Mouse (Mus musculus): ENCODE measurements around the gene Vwa1.
"Not testable (repeated sequence)": the region's sequence is repeated elsewhere in the genome, so short reads cannot be mapped to it uniquely, and the experiment has no call there.

Vwa1 gene

DNA sequence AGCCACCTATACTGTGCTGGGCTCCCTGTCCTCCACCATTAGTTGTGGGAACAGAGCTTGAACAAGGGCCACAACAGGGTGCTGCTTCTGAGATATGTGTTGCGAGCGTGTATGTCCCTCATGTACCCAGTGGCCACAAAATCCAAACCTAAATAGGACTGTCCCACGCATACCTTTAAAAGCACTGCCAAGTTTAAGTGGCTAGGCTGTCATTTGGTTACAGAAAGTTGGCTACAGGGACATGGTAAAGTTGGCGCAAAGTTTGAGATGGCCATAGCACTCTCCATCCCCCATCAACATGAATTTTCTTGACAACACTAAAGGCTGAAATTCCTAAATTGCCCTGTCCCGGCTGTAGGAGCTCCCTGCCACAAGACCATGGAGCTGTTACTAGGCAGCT lies 29.4 kb downstream of the Vwa1 start:
- DNase-seq (ENCODE audit: low spot score in 2 of 2), result no peak

DNA sequence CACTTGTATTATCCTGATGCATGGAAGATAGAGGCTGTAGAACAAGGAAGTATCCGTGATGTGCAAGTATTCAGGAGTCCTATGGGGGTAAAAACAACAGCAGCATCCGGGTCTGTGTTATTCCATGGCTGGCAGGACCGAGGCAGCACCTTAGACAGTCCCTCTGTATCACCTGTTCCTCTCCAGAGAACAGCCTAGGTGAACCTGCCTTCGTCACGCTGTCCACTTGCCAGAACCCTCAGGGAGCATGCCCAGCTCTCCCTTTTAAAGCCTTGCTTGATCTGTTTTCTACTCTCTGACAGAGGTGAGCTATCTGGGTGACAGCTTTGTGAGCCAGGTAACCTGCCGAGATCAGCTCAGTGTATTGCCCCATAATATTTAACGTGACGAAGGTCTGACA lies 30.0 kb downstream of the Vwa1 start:
- DNase-seq (ENCODE audit: low spot score in 2 of 2), result no peak

DNA sequence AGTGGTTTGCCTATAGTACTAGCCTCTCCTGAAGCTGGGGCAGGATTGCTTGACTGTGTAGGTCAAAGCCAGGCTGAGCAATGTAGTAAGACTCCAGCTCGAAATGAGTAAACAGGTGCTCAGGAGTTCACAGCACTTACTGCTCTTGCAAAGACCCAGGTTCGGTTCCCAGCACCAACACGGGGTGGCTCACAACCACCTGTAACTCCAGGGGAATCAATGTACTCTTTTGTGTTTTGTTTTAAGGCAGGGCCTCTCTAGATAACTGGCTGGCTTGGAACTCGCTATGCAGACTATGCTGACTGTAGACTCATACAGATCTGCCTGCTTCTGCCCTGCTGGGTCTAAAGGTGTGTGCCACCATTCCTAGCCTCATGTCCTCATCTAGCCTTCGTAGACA lies 31.8 kb downstream of the Vwa1 start:
- no peak for DNase-seq (ENCODE audit: low spot score in 2 of 2)

DNA sequence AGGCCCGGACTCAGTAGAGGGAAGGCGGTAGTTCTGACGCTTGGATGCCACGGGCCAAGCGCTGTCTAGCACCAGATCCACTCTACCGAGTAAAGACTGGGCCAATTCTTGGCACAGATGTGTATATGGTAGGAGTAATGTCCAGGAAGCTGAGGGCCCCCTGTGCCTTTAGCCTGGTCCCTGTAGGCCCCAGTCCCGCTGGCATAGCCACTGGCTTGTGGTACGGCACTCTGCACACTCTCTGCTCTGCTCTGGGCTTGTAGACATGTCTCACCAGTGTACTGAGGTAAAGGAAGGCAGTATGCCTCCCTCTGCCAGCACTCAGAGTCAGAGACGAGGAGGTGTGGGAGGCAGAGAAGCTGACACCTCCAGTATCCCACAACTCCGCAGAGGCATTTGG lies 33.8 kb downstream of the Vwa1 start:
- DNase-seq (ENCODE audit: low spot score in 2 of 2), result not testable (repeated sequence)

DNA sequence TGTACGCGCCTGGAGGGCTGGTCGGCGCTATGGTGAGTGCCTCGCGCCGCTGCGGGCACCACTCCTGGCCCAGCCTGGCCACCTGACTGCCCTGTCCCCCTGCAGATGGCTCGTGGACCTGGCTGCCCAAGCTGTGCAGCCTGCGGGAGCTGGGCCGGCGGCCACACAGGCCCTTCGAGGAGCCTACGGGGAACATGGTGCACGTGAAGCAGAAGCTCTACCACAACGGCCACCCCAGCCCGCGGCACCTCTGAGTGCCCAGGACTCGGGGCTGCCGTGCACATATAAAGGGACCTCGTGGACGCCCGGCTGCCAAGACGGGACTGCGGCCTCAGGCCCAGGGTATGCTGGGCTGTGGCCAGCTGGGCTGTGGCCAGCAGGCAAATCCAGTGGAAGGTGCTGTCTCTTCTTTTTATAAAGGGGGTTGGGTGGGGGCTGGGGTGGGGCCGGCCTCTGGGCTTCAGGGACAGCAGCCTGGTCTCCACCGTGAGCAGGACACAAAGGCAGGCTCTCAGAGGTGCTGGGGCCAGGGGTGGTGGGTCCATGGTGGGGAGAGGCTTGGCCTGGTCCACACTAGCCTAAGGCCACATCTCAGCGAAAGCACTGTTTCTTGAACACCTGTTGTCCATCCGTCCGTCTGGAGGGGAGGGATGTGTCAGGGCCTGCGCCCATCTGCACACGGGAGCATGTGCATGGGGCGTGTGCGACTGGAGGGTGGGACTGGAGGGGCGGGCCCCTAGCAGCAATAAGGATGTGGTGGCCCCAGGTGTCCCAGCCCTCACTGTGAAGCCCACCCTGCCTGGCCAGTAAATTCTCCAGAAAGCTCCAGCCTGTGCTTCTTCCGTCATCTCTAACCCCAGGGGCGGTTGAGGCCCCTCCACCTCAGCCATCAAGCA lies 34.5 kb downstream of the Vwa1 start:
- no peak for DNase-seq (ENCODE audit: low spot score in 2 of 2)

DNA sequence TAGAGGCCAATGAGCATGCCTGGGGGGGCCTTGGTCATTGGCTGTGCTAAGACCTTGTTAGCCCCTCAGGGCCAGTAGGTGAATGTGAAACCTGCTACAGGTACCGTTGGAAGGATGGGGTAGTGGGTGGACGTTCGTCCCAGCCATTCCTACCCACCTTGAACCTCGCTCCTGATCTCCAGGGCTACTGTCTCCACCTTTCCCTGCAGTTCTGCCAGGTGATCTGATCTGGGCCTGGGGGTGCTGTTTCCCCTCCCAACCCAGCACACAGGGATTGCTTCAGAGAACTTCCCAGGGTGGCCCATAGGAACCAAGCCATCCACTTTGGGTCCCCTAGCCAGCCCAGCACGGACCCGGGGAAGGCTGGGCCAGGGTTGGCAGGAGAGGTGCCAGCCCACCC lies 35.3 kb downstream of the Vwa1 start:
- no peak for DNase-seq (ENCODE audit: low spot score in 2 of 2)

DNA sequence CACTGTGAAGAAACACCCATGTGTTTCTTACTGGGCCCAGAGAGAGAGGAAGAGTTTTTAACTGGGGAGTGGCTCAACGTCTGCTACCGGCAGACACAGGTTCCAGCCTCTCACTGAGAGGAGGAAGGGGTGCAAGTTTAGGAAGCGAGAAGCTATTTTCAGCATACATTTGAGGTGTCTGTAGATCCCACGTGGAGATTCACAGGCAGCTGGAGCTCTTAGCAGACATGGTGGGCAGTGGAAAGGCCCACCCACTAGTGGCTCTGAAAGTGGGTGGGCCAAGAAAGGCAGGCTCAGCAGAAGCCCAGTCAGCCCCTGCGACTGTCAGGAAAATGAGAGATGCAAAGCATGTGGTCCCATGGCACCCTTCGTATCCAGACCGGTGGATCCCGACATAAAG lies 36.2 kb downstream of the Vwa1 start:
- DNase-seq (ENCODE audit: low spot score in 2 of 2), result no peak

DNA sequence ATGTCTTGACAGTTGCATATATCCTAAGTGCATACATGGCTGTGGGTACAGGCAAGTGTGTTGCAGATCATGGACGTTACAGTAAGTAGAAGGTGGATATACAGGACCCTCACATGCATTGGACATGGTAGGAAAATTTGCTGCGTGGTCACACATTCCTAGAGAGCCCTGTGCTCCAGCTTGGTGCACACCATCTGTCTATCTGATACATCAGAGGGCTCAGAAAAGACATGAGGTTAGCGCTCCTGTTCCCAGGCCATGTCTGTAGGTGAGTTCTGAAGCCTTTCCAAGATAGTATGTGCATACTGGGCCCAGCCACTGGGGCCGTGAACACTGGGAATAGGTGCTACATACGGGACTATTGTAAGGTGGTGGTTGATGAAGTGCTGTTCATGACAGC lies 38.1 kb downstream of the Vwa1 start:
- no peak for DNase-seq (ENCODE audit: low spot score in 2 of 2)

DNA sequence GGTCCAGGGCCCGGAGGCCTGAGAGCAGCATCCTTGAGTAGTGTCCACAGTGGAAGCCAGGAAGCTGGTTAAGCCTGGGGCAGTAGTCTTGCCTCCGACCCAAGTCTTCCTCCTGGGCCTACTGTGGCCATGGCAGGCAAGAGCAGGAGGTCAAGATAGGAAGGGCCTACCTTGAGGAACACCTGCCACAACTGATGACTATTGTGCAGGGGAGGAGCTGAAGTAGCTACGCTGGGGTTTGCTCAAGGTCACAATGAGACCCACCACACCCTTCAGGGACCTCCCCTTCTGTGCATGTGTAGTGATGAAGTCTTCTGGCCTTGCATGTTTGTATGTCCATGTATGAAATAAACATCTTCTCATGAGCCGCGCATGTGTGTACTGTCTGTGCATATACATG lies 38.7 kb downstream of the Vwa1 start:
- DNase-seq (ENCODE audit: low spot score in 2 of 2), result no peak

DNA sequence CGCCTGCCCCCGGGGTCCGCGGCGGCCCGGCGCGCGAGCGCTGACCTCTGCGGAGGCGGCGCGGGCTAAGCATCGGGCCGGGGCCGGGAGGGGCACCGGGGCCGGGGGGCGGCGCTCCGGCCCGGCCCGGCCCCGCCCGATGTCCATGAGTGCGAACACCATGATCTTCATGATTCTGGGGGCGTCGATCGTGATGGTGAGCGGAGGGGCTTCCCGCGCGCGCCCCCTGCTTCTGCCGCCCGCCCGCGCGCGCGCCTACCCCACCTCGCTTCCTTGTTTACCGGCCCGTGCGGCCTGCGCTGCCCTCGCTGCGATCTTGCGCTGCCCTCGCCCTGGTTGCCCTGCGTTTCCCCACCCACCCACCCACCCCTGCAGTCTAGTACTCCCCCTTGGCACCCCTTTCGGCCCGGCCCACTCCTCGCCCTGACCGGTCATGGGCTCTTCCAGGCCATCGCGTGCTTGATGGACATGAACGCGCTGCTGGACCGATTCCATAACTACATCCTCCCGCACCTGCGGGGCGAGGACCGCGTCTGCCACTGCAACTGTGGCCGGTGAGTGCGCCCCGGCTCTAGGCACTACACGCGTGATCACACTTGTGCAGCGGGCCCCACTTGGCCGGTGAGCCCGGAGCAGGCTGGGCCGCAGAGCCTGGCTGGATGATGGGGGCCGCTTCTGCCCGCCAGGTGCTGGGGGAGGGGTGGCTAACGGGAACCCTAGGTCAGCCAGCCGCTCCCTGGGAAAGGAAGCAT lies 39.4 kb downstream of the Vwa1 start:
- no peak for DNase-seq (ENCODE audit: low spot score in 2 of 2)

DNA sequence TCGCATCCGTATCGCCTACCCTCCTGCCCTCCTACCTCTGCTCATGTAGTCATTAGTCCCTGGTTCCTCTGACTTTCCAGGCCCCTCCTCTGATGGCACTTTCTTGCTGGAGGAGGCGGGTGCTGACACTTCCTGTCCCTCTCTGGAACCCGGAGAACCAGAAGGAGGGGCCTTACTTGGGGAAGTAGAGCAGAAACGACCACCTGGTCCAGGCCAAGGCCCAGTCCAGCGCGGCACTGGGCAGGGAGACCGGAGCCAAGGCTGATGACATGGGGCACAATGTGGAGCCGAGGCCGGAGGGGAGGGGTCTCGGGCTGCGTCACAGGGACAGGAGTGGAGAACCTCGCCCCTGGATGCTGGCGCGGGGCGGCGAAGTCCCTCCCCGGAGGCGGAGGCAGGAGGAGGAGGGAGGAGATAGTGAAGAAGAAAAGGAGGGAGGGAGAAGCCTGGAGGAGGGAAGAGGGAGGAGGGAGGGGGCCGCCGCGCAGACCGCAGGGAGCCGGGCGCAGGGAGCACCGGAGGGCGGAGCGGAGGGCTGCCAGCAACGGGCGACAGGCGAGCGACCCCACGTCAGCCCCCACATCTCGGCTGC lies 40.1 kb downstream of the Vwa1 start, which contains the start of gene Tmem240:
Gene Tmem240 (plus strand): TSS at position 451 of the 592 bp plus-strand sequence.
- peak; percentile 87 to 88 for DNase-seq (ENCODE audit: low spot score in 2 of 2)

DNA sequence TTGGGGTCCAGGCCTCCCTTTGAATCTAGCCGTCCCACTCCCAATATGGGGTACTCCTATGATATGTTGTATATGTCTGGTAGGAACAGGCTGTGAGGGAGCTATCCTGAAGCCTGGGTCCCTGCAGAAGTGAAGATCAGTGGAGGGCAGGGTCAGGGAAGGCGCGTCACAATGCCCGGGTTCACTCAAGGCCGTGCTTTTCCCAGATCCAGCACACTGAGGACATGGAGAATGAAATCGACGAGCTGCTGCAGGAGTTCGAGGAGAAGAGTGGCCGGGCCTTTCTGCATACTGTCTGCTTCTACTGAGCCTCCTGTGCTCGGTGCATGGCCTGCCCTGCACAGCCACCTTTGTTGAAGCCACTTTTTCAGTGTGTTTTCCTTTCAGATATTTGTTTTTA lies 41.2 kb downstream of the Vwa1 start:
- DNase-seq (ENCODE audit: low spot score in 2 of 2), result no peak

DNA sequence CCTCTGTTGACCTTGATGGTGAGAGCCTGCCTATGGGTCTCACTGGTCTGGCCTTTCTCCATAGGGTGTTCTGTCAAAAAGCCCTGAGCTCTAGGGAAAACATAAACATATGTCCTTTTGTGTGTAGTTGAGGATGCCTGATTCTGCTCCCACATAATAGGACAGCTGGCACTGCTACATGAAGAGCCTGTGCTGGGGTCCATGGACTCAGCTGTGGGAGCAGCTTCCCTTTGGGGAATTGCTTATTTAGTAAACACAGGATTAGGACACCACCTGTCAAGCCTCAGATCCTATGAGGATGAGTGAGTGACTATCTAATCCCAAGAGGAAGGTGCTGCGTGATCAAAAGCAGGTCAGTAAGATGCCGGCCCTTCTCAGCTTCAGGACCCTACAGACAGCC lies 46.5 kb downstream of the Vwa1 start:
- DNase-seq (ENCODE audit: low spot score in 2 of 2), result no peak

DNA sequence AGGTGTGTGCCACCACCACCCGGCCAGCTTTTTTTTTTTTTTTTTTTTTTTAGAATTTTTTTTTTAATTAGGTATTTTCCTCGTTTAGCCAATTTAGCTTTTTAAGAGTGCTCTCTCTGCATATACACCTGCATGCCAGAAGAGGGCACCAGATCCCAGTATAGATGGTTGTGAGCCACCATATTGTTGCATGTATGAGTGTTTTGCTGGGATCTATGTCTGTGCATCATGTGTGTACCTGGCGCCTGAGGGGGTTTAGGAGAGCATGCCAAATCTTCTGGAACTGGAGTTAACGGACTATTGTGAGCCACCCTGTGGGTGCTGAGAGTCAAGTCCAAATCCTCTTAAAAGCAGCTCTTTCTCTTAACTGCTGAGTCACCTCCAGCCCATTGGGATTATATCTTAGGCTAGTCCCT lies 52.8 kb downstream of the Vwa1 start:
- no peak for DNase-seq (ENCODE audit: low spot score in 2 of 2)

All from frontal cortex, postnatal 14 days (tissue).